Mouse (Mus musculus): ENCODE results near the gene Gm9611.
"Not testable (repeated sequence)": the region's sequence is repeated elsewhere in the genome, so short reads cannot be mapped to it uniquely, and the experiment has no call there.

Gene Gm9611

GRCm38 (mm10) chr14:42297258-42297657, at the start of gene Gm9611:
Gene Gm9611 (minus strand): TSS chr14:42297358.
- POLR2A ChIA-PET, CTCF ChIA-PET: not testable (repeated sequence)

GRCm38 (mm10) chr14:42309910-42310309, 12.8 kb upstream of the Gm9611 start, which contains the start of gene Gm7995:
Gene Gm7995 (plus strand): TSS chr14:42310210.
- POLR2A ChIA-PET, CTCF ChIA-PET: not testable (repeated sequence)

- POLR2A ChIA-PET, CTCF ChIA-PET: not testable (repeated sequence)
Measured at GRCm38 (mm10) chr14:42259948-42260347, 37.2 kb downstream of the Gm9611 start, which contains the start of gene Gm17026. Gene Gm17026 (minus strand): TSS chr14:42260048.

Measured in embryonic stem cell, embryonic (primary cell).